Mouse (Mus musculus) ZHBTc4 (cell line): ENCODE measurements around the gene 0610009B22Rik.
"Not testable (repeated sequence)": the region's sequence is repeated elsewhere in the genome, so short reads cannot be mapped to it uniquely, and the experiment has no call there.

ENCODE experiments used
- DNase-seq: peaks from one replicate; pipeline ENCODE4 v3.0.0-alpha.2; 2011; ENCODE audit warnings: low read depth, low spot score

The 0610009B22Rik gene

DNA sequence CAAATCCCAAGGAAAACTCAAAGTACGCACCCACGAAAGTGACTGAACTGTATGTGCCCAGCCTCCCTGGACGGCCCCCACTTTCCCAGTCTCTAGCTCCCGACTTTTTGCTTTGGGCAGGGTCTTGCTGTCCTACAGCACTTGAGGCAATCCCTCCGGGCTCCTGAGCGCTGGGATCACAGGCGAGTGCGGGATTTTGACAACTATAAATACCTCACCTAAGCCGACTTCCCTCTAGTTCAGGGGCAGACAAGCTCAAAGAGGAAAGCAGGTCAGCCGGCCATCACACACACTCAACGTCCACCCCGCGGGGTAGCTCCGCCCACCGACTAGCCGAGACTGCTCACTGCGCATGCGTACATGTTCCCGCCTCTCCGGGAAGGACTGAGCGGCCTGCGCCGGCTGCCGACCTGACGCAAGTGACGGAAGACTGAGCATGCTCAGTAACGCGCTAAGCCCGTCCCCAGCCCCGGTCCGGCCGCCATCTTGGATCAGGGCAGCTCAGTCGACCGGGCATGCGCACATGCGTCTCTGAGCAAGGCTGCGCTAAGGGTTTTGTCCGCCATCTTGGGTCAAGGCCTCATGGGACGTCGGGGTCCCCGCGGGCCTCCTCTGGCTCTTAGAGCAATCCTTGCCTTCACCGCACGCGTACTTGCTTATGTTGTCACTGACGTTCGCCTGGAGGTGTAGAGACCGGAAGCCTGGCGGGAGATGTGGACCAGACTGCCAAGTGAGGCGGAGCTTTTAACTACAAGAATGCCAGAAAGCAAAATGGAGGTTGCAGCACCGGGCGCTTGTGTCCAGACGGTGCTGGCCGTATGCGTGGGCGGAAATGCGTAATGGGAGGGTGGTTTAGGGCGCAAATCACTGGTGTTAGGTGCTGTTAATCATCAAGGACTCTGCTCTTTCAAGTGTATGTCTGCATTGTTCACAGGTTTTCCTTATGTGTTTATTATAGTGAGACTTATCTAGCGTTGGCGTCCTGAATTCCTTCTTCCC lies at the start of gene 0610009B22Rik:
TSS of gene 0610009B22Rik (minus strand) at position 545 of the 999 bp plus-strand sequence.
- peak; percentile 100 for DNase-seq

GRCm38 (mm10) chr11:51734218-51734617 lies 45.5 kb upstream of the 0610009B22Rik start:
- not testable (repeated sequence) for DNase-seq

DNA sequence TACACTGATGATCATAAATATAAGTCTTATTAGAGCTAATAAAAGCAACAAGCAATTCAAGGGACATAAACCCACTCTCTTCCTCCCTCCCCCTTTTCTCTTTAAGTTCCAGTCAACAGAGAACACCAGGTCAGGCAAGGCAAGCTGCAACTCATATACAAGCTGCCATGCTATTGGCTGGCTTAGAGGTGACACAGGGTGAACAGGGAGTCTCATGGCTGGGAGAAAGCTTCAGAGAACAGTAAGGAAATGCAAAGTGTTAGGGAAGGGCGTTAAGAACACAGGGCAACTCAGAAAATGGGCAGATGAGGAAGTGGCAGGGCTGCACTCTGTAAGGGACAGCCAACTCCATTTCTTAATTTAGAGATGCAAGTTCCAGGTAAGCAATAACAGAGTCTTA lies 44.2 kb upstream of the 0610009B22Rik start:
- peak; percentile 48 for DNase-seq

- no peak for DNase-seq
Observed at GRCm38 (mm10) chr11:51721066-51721465, 32.4 kb upstream of the 0610009B22Rik start.

DNA sequence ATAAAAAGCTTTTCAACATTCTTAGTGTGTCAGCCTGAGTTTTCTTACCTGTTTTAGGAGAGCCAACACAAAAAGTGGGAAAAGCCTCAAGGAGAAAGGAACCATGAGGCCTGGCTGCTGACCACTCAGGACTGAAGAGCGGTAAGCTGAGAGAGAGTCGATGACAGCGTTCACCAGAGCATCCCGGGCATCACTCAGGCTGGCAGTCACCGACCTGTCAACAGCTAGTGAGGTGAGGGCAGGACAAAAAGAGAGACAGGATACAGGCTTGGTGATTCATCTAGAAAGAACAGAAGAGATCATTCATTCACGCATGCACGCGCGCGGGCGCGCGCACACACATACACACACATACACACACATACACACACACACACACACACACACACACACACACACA lies 18.4 kb upstream of the 0610009B22Rik start:
- no peak for DNase-seq

GRCm38 (mm10) chr11:51706451-51706850 lies 17.8 kb upstream of the 0610009B22Rik start:
- peak; percentile 20 for DNase-seq

GRCm38 (mm10) chr11:51703379-51703998 lies 14.8 kb upstream of the 0610009B22Rik start:
- peak; percentile 97 for DNase-seq

DNA sequence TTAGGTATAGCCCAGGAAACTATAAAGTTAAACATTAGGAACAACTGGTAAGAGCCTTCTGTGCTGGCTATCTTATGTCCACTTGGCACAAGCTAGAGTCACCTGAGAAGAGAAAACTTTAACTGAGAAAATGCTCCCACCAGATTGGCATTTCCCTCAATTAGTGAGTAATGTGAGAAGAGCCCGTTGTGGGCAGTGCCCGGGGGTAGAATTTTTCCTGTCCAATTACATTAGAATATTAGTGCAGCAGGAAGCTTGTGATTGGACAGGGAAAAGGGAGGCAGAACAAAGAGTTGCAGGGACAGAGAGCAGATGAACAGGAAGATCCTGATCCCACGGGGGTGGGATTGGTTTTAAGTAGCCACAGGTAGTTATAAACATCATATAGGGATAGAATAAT lies 14.2 kb upstream of the 0610009B22Rik start:
- no peak for DNase-seq

- DNase-seq, result no peak
Observed at GRCm38 (mm10) chr11:51694984-51695383, 6.3 kb upstream of the 0610009B22Rik start.

GRCm38 (mm10) chr11:51690597-51690996 lies 1.9 kb upstream of the 0610009B22Rik start:
- not testable (repeated sequence) for DNase-seq

DNA sequence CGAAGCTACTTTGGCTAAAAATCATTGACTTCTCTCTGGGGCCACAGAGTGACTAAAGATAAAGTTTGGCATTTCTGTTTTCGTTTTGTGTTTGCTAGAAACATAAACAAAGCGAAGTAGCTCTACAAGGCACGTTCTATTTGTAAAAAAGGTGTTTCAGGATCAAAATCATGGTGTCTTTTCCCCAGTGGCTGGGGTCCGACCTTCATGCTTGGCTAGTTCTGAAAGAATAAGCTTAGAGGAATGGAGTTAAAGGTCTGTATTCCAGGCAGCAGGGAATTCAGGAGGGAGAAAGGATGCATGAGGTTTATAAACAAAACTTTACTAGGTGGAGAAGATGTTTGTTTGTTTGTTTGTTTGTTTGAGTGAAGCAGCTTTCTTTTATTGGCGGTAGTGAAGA lies 669 bp upstream of the 0610009B22Rik start:
- DNase-seq, result peak; percentile 50

GRCm38 (mm10) chr11:51681976-51682374 lies 6.7 kb downstream of the 0610009B22Rik start:
- no peak for DNase-seq

- DNase-seq, result peak; percentile 92
Observed at GRCm38 (mm10) chr11:51681324-51681975, 7.2 kb downstream of the 0610009B22Rik start.

DNA sequence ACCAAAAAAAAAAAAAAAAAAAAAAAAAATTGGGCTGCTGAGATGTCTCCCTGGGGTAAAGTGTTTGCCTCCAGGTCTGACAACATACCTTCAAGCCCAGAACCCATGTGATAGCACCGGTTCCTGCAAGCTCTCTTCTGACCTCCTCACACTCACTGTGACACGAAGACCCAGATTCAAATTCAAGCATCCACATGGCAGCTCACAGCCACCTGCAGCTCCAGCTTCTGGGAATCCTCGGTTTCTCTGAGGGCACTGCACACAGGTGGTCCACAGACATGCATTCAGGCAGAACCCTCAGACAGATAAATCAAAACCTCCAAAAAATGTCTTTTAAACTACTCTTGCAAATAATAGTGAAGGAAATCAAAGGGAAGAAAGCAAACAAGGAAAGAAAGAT lies 9.2 kb downstream of the 0610009B22Rik start:
- DNase-seq, result no peak

GRCm38 (mm10) chr11:51677737-51678418 lies 10.8 kb downstream of the 0610009B22Rik start:
- DNase-seq, result no peak

GRCm38 (mm10) chr11:51675386-51675785 lies 13.3 kb downstream of the 0610009B22Rik start:
- no peak for DNase-seq

GRCm38 (mm10) chr11:51673291-51673690 lies 15.4 kb downstream of the 0610009B22Rik start:
- no peak for DNase-seq

DNA sequence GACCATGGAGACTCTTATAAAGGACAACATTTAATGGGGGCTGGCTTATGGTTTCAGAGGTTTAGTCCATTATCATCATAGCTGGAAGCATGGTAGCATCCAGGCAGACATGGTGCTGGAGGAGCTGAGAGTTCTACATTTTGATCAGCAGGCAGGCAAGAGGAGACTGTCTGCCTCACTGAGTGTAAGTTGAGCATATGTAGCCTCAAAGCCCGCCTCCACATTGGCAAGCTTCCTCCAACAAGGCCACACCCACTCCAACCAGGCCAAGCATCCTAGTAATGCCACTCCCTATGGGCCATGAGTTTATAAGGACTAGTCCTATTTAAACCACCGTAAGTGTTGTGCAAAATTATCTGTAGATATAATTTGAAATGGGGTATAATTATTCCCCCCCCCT lies 17.3 kb downstream of the 0610009B22Rik start:
- no peak for DNase-seq

- DNase-seq, result no peak
Observed at GRCm38 (mm10) chr11:51670846-51671245, 17.8 kb downstream of the 0610009B22Rik start.

DNA sequence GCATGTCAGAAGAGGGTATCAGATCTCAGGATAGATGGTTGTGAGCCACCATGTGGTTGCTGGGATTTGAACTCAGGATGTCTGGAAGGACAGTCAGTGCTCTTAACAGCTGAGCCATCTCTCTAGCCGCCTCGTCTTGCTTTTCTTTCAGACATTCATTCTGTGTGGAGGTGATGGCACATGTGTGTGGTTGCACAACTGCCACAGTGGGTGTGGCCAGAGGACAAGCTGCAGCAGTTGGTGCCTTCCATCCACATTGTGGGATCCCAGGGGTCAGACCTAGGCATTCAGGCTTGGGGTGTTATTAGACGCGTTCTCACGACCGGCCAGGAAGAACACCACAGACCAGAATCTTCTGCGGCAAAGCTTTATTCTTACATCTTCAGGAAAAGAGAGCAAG lies 23.9 kb downstream of the 0610009B22Rik start:
- not testable (repeated sequence) for DNase-seq

DNA sequence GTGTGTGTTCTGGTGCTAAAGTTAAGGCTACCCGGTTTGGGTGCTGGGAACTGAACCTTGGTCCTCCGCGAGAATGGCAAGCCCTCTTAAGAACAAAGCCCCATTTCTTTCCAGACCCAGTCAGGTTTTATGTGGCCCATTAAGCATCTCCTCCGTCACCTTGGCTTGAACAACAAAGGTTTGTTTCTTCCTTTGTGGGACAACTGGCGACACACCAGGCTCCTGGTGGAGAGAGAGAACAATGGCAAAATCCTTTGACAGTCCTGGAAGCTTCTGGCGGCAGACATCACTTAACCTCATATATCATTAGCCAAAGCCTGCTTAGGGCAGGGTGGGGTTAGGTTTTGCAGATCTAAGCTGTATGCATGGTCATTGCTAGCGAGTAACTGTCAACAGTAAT lies 26.0 kb downstream of the 0610009B22Rik start:
- peak; percentile 60 for DNase-seq
